Mouse (Mus musculus) E14TG2a.4 (cell line): ENCODE results near the gene Mplkip.

Source experiments
- CTCF ChIP-seq: conservative IDR thresholded peaks from 2 replicates; pipeline ENCODE4 v1.5.1; 2014; ENCODE audit warnings: low read length
- NANOG ChIP-seq: IDR thresholded peaks from 2 replicates; pipeline ENCODE4 v1.6.1; 2014; ENCODE audit warnings: borderline replicate concordance, low read length, mixed read lengths
- POU5F1 ChIP-seq: IDR thresholded peaks from 2 replicates; pipeline ENCODE4 v1.6.1; 2014; ENCODE audit warnings: low read length, borderline replicate concordance

- TF ChIP-seq CTCF (no peak), POU5F1 (no peak), NANOG (no peak)
Measured at GRCm38 (mm10) chr13:17691436-17691835, 3.6 kb upstream of the Mplkip start.
